Mouse (Mus musculus) heart, adult 8-10 months (tissue): ENCODE measurements around the gene Crp. TPM values are rescaled to one million over a fixed set of nuclear protein-coding genes. Genes with fewer than 3 reads are reported as not detected.

Experiments used
- DNase-seq: peaks from one replicate; pipeline ENCODE4 v3.0.0; 2022; ENCODE audit warnings: low spot score
- total RNA-seq, 4 experiments: library from RNA; stranded (reverse); gene quantifications; 2 replicates each; pipeline ENCODE4 v1.2.4; 2022

Crp gene
- total RNA-seq, 4 experiments from 2014 or later = not detected

- DNase-seq = no peak
These were observed 14.1 kb downstream of the Crp start for GRCm38 (mm10) chr1:172711962-172712361.

- DNase-seq = no peak
These were observed 53.4 kb downstream of the Crp start for GRCm38 (mm10) chr1:172751241-172751640.

GRCm38 (mm10) chr1:172755151-172755550 lies 57.3 kb downstream of the Crp start:
- DNase-seq = no peak

GRCm38 (mm10) chr1:172759525-172759924 lies 61.7 kb downstream of the Crp start:
- no peak for DNase-seq

GRCm38 (mm10) chr1:172779195-172779594 lies 81.3 kb downstream of the Crp start:
- no peak for DNase-seq

- no peak for DNase-seq
These were observed 87.5 kb downstream of the Crp start for GRCm38 (mm10) chr1:172785322-172785721.

GRCm38 (mm10) chr1:172785886-172786285 lies 88.0 kb downstream of the Crp start:
- DNase-seq = no peak

GRCm38 (mm10) chr1:172828975-172829374 lies 131.1 kb downstream of the Crp start:
- DNase-seq = no peak

GRCm38 (mm10) chr1:172847044-172847761 lies 149.3 kb downstream of the Crp start:
- no peak for DNase-seq

- no peak for DNase-seq
These were observed 150.3 kb downstream of the Crp start for GRCm38 (mm10) chr1:172848171-172848570.

GRCm38 (mm10) chr1:172875265-172875664 lies 177.4 kb downstream of the Crp start:
- no peak for DNase-seq

GRCm38 (mm10) chr1:172876675-172877074 lies 178.8 kb downstream of the Crp start:
- no peak for DNase-seq

Other genes starting within 250 kb of the Crp start
- gene Slamf9, start 222.7 kb upstream of the Crp start, total RNA-seq = 1 to 10 TPM in 2 of 4 experiments, under 1 TPM in 2; 0.27 to 2.3 (median 1.1) TPM
- under 1 TPM; 0.12 to 0.87 (median 0.78) TPM for gene Igsf9, start 216.3 kb upstream of the Crp start, total RNA-seq
- gene Tagln2, start 198.0 kb upstream of the Crp start, total RNA-seq = 10 to 100 TPM; 37.8 to 77.3 (median 50.1) TPM
- gene Cfap45, start 177.3 kb upstream of the Crp start, total RNA-seq = under 1 TPM; 0.19 to 0.98 (median 0.46) TPM
- gene Vsig8, start 142.1 kb upstream of the Crp start, total RNA-seq = not detected
- under 1 TPM; 0.16 to 0.31 (median 0.24) TPM for gene Slamf8, start 107.5 kb upstream of the Crp start, total RNA-seq
- gene Fcrl6, start 95.5 kb upstream of the Crp start, total RNA-seq = not detected
- gene Dusp23, start 65.1 kb upstream of the Crp start, total RNA-seq = 10 to 100 TPM in 3 of 4 experiments, 1 to 10 TPM in 1; 8.5 to 14.0 (median 11.5) TPM
- not detected for gene Apcs, start 197.0 kb downstream of the Crp start, total RNA-seq